Mouse (Mus musculus) heart, postnatal 14 days (tissue): ENCODE measurements around the gene Prkcg. TPM values are rescaled to one million over a fixed set of nuclear protein-coding genes. Genes with fewer than 3 reads are reported as not detected.

ENCODE experiments used
- DNase-seq, 2 experiments: peaks; one replicate each; pipeline ENCODE4 v3.0.0; 2021 to 2022
- intact Hi-C: fragments of 180-260 bp; cut with DNase I; formaldehyde crosslinking; loops from one replicate; pipeline ENCODE4 v1.15.1; 2025
- total RNA-seq, 2 experiments: library from RNA; stranded (reverse); gene quantifications; 2 replicates each; pipeline ENCODE4 v1.2.3; 2021

The Prkcg gene
- total RNA-seq, 2 experiments from 2014 or later = 3.2 to 3.5 TPM

DNA sequence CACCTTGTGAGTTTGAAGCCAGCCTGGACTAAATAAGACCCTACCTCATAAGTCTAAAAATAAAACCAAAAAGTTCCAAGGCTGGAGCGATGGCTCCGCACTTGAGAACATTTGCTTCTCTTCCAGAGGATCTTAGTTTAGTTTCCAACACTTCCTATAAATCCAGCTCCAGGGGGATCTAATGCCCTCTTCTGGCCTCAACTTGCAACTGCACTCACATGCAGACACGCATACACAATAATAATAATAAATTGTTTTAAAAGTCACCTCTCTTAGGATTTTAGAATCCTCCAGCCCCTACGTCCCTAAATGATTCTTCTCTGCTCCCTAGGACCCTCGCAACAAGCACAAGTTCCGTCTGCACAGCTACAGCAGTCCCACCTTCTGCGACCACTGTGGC is 21.3 kb downstream of the Prkcg start:
- DNase-seq = no peak
- intact Hi-C loops = no loop called here

DNA sequence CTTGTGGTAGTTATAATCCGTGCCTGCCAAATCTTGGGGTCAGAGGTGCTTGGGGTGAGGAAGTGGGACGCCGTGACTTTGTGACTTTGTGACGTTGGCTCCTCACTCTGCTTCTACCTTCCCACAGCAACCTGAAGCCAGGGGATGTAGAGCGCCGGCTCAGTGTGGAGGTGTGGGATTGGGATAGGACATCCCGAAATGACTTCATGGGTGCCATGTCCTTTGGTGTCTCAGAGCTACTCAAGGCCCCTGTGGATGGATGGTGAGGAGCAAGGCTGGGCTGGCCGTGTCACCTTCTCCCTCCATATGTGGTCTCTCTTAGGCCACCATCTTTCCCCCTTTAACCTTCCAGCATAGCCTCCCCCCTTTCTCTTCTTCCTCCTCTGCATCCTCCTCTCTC is 24.6 kb downstream of the Prkcg start:
- intact Hi-C loops = no loop called here
- no peak for DNase-seq

DNA sequence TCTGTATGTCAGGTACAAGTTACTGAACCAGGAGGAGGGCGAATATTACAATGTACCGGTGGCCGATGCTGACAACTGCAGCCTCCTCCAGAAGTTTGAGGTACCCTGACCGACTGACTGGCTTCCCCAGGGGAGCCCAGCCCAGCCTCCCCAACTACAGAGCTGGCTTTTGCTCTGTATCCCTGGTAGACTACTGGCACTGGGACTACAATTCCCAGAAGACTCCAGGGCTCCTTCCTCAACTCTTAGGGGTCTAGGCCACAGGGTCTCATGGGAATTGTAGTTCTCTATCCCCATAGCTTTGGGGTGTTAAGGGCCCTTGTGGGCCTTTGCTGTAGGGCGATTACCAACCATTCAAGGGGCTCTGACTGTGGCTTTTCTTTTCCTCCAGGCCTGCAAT is 25.1 kb downstream of the Prkcg start:
- no peak for DNase-seq
- intact Hi-C loops = no loop called here

DNA sequence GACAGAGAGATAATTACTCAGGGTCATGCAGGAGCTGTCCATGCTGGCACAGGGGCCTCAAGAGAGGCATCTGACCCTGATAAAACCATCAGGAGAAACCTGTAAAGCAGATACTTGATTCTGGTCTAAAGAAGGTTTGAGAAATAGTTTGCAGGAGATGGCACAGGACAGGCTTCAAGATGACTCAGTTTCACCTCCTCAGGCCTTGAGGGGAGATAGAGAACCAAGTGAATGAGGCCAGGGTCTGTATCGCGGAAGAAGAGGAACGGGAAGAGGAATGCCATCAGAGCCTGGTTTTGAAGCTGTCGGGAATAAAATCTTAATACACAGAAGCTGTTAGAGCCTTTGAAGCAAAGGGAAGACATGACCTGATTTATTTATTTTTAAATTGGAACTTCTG is 28.7 kb downstream of the Prkcg start:
- intact Hi-C loops = no loop called here
- DNase-seq = no peak

DNA sequence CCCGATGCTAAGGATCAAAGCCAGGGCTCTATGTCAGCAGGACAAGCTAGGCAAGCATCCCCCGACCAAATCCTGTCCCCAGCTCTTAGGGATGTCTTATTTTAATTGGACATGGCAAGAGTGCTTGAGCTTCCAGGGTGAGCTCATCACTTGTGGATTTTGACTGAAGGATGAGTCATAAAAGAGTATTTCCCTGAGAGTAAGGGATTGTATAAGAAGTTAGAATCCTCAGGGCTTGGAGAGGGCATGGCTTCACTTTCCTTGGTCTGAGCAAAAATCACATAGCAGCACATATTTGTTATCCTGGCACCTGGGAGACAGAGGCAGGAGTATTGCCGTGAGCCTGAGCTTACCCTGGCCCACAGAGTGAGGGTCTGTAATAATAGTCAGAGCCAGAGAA is 31.9 kb downstream of the Prkcg start:
- DNase-seq = no peak
- intact Hi-C loops = no loop called here

DNA sequence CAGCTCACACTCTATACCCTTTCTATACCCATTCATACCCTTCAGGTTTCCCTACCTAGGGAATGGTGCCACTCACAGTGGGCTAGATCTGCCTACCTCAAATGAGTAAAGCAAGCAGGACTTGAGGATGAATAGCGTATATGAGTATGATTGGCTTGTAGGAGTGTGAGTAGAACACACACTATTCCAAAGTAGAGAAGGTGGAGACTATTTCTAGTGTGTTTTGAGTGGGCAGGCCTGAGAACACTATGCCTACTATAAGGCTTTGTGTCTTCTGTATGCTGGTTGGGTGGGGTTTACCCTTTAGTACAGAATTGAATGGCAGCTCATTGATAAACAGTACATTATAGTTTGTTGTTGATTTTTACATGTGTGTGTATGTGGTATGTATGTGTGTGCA is 34.8 kb downstream of the Prkcg start:
- intact Hi-C loops = no loop called here
- DNase-seq = no peak

DNA sequence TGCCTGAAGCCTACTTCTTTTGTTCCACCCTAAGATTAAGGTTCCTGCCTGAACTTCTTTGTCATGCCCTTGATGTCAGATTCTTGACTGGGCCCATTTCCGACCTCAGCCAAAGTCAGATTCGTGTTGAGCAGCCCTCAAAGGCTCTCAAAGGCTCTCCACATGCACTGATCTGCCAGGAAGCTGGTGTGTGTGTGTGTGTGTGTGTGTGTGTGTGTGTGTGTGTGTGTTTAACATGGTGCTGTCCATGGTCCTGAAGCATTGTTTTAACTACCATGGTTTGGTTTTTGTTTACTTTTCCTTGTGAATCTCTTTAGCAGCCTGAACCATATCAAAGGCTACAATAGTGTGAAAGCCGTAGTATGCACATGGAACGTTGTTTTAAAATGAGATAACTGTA is 39.0 kb downstream of the Prkcg start:
- intact Hi-C loops = no loop called here
- DNase-seq = peak in 1 of 2 experiments; percentile 12

DNA sequence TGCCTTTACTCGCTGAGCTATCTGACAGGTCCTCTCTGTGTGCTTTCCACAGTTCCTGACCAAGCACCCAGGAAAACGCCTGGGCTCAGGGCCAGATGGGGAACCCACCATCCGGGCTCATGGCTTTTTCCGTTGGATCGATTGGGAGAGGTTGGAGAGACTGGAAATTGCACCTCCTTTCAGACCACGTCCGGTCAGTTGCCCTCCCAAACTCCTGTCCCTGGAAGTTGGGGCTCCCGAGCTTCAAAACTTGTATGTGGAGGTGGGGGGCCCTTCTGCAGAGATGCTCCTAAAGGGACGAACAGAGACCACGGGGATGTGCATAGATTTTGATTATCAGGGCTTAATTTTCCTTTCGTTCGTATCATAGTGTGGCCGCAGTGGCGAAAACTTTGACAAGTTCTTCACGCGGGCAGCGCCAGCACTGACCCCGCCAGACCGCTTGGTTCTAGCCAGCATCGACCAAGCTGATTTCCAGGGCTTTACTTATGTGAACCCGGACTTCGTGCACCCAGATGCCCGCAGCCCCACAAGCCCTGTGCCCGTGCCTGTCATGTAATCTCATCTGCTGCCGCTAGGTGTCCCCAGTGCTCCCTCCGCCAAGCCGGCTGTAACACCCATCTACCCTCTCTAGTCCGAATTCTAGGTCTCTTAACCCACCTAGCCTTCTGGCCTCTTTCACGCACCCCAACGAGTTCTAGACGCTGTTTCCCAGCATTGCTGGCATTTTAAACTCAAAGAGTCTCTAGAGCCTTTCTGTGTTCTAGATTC is 41.0 kb downstream of the Prkcg start:
- peak; percentile 80 to 86 for DNase-seq
- intact Hi-C loops = loop anchor here (1.0 to 2.0 kb wide), 2 partner anchors 47 to 118 kb away; no protein-coding TSS in a partner anchor

DNA sequence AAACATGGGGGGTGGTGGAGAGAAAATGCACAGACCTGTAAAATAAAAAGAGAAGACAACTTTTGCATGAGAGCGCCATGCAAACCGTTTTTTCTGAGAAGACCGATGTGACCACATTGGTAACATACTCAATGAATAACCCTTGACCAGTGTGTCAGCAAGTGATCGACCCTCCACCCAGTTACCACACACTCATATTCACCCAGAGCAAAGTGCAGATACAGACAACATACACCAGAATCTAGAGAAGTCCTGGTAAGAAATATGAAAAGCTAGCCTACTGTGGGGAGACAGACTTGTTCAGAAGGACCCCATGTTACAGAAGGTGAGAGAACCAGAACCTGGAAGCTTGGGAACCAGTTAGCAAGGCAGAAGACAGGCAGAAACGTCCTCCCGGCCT is 42.2 kb downstream of the Prkcg start:
- intact Hi-C loops = loop anchor here (2.0 kb wide), 1 partner anchor 46 kb away; no protein-coding TSS in a partner anchor
- no peak for DNase-seq

DNA sequence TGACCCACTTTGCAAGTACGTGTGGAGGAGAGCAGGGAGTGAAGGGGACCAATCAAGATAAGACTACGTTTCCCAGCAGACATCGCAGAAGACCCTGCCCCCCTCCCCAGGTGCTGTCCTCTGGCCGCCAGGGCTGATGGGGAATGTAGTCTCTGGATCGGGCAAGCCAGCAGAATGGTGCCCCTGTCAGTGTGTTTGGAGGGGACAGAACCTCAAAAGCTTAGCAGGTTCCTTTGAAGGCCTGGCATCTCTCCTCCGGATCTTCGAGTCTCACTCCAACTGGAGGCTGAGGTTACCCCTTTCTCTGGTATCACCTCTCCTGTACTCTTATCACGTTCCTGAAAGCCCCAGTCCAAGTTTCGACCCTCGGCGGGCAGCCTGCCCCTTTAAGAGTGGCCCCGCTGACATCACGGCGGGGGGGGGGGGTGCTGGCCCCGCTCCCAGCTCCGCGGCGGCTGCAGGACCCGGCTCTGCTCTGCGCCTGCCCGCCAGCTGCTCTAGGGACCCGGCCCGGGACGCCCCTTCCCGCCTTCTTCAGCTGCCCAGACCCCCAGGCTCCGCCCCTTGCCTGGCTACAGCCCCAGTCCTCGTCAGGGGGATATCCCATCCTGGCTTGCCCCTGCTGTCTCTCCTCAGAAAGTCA is 42.7 kb downstream of the Prkcg start:
- intact Hi-C loops = loop anchor here (2.0 kb wide), 1 partner anchor 45 kb away; no protein-coding TSS in a partner anchor
- DNase-seq = peak; percentile 76 to 77

DNA sequence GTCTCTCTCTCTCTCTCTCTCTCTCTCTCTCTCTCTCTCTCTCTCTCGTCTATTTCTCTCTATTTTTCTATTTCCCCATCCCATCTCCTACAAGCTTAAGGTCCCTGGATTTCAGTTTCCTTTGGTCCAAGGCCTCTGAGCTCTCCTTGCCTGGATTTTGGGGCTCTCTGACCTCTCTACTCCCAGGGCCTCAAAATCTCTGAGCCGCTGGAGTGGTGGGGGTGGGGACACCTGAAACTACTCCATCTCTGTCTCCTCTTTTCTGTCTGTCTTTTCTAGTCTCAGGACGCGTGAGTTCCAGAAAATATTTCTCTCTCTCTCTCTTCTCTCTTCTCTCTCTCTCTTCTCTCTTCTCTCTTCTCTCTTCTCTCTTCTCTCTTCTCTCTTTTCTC is 43.2 kb downstream of the Prkcg start:
- intact Hi-C loops = no loop called here
- no peak for DNase-seq

DNA sequence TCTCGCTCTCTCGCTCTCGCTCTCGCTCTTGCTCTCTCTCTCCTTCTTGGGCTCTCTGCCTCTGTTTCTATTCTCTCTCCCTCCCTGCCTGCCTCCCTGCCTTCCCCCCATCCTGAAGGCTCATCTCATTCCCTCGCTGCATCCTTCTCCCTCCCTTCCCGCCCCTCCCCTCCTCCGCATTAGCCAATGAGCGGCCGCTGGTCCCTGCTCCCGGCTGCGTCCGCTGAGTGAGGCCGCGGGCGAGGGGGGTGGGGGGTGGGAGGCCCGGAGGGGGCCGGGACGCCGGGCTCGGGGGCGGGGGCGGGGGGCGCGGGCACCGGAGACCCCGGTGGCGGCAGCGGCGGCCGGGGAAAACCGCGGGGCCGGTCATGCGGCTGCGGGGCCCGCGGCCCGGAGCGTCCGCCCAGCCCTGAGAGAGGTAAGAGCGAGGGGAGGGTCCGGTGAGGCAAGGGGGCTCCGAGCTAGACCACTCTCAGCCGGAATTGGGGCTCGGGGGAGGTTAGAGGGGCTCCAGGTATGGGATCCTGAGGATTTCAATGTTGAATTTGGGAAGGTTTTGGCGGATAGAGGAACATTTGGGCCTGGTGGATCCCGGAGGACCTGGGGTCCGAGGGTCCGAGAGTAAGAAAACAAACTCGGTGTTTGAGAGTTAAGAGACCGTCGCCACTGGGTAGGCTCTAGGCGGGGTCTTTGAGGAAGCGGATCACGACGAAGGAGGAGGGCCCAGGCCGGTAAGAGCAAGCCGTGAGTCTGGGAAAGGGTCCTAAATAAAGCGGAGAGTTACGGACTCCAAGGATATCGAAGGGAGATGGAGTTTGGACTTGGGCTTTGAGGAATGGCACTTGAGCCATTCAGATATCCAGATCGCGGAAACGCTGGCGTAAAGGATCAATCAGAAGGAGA is 43.9 kb downstream of the Prkcg start, which contains the start of gene Cacng7:
TSS of gene Cacng7 (plus strand) at position 337 of the 903 bp plus-strand sequence.
- intact Hi-C loops = no loop called here
- DNase-seq = peak; percentile 38 to 45

DNA sequence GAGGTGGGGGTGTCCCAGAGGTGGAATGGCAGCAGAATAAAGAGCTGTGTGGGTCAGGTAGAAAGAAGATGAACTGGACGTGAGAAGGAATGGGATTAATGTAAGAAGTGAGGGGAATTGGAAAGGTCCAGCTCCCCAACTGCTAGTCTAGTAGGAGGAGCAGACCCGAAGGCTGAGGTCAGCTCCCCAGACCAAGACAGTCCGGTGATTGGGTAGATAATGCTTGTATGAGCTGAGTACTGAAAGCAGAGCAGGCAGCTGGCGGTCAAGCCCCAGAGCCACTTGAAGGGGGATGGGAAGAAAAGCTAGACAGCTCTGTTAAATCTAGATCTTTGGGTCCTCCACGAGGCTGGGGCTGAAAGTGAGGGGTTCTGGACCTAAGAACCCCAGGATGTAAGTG is 44.6 kb downstream of the Prkcg start:
- intact Hi-C loops = no loop called here
- no peak for DNase-seq

DNA sequence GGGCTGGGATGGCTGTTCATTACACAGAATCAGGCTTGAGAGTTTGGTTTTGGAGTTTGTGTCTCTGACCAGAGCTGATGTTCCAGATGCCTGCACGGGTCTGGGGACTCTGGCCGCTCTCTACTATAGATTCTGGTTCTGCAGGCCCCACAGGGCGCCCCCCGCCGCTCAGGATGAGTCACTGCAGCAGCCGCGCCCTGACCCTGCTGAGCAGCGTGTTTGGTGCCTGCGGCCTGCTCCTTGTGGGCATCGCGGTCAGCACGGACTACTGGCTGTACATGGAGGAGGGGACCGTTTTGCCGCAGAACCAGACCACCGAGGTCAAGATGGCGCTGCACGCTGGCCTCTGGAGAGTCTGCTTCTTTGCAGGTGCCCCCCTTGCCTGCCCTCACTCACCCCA is 47.4 kb downstream of the Prkcg start:
- no peak for DNase-seq
- intact Hi-C loops = no loop called here

DNA sequence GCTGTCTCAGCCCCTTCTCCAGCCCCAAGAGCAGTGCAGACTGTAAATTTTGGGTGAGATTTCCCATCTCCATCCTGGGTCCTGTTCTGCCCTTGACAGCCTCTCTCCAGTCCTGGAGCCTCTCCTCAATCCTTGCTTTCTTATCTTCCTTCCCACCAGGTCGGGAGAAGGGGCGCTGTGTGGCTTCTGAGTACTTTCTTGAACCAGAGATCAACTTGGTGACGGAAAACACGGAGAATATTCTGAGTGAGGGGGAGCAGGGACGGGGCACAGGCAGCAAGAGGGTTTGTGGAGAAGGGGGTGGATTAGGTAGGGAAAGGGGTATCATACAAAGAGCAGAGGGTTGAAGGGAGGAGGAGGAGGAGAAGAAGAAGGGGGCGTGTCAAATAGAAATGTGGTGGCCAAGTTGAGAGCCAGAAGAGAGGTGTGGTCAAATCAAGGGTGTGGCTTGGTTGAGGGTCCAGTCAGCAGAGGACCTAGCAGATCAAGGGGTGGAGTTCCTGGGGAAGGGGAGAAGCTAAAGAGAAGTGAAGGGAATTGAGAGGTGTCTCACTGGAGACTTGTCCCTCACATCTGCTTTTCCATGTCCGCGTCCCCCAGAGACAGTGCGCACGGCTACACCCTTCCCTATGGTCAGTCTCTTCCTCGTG is 49.4 kb downstream of the Prkcg start:
- intact Hi-C loops = no loop called here
- DNase-seq = no peak

DNA sequence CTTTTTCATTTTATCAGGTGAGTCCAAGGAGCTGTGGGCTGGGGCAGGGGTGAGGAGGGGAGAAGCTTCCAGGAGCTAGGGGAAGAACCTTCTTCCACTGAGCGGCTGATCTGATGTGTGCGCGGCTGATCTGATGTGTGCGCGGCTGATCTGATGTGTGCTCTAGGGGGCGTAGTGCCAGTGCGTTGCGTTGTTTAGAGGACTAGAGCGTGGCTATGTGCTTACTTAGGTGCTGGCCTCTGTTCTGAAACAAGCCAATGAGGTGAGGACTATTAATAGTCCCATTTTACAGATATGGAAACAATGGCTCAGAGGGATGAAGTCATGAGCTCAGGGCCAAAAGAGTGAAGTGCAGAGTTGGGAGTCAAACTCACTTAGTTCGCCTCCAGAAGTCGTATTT is 50.0 kb downstream of the Prkcg start:
- intact Hi-C loops = no loop called here
- DNase-seq = no peak

DNA sequence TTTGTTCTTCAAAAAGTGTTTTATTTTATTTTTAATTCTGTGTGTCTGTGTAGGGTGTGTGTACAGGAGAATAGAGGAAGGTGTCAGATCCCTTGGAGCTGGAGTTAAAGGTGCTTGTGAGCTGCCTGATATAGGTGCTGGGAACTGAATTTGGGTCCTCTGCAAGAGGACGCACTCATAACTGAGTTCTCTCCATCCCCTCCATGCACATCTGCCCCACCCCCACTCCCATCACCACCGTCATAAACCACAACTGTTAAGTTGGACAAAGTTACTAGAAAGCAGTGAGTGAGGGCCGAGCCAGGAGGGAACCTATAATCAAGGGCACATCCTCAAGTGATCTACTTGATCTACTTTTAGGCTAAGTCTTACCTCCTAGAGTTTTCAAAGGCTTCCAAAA is 54.9 kb downstream of the Prkcg start:
- no peak for DNase-seq
- intact Hi-C loops = no loop called here

DNA sequence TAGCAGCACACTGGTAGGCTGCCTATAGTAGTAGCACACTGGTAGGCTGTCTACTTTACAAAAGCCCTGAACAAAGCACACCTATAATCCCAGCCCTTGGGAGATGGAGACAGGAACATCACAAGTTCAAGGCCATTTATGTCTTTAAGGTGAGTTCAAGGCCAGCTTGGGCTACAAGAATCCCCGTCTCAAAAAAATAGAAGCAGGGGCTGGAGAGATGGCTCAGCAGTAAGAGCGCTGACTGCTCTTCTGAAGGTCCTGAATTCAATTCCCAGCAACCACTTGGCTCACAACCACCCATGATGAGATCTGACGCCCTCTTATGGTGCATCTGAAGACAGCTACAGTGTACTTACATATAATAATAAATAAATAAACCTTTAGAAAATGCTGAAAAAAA is 56.3 kb downstream of the Prkcg start:
- no peak for DNase-seq
- intact Hi-C loops = no loop called here

DNA sequence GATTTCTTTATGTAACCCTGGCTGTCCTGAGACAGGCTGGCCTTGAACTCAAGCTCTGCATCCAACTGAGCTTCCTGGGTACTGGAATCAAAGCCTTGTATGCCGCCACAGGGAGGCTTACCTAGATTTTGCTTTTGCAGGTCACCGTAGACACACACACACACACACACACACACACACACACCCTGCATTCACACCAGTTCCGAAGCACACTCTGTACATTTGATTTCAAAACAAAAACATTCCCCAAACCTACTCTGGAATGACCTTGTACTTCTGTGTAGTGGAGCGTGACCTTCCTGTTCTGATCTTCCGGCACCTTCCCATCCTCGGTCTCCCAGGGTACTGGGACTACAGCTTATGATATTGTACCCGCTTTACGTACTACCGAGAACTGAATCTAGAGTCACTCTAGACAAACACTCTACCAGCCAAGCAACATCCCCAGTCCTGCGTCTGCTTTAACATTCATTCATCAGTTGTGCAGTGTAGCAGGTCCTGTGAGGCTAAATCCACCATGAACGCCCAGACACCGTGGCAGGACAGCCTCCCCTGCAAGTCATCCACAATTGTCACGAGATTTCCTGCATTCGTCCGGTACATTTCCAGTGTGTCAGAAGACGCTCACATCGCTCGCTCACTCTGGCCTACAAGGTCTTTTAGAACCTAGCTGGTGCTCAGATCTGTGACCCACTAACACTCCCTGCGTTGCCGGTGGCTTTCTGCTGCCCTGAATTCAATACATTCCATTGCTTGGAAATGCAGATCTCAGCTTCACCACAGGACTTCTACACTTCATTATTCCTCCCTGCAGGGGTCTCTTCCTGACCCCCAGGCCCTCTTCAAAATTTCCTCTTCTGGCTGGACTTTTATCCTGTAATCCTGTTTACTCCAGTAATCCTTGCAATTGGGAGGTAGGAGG is 58.6 kb downstream of the Prkcg start:
- intact Hi-C loops = no loop called here
- no peak for DNase-seq

DNA sequence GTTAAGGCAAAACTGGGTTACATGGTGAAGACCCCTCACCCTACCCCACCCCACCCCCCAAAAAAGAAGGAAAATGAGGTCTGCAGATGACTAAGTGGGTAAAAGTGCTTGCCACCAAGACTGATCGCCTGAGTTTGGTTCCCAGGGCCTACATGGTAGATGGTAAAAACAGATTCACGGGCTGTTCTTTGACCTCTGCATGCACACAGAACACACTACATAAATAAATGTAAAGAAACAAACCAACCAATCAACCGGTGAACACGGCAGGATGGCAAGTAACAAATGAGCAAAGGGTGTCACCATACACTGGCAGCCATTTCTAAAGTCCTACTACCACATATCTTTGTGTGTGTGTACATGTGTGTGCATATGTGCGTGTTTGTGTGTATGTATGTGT is 59.3 kb downstream of the Prkcg start:
- intact Hi-C loops = no loop called here
- DNase-seq = no peak
